Comparison of ENCODE assay signal across 20 mouse cellular contexts in genomic region chr17:86277032-86277798, GRCm38 (mm10).
DNase-seq lines count a peak whose midpoint lies in the region; ATAC-seq and TF ChIP-seq lines count a peak whose summit lies in the region.
"Had no signal": no experiment of that assay in that cellular context is flagged by ENCODE, and none has a peak within 500 bp of the region (broad histone marks: within the 10 kb centered on the region; RNA-seq: fewer than 3 reads in every experiment).

No protein-coding gene starts in this region.

- DNase-seq in gastrocnemius, adult 2 months, result peak; percentile 47
- DNase-seq in gastrocnemius, postnatal 14 days, result no peak
- no peak for DNase-seq in embryonic facial prominence, embryonic 10.5 days (ENCODE audit: low spot score)
- DNase-seq in cerebellum, adult 11-12 months, result no peak
- no peak for DNase-seq in left cerebral cortex, adult 9 months (ENCODE audit: low spot score in 2 of 2)
- DNase-seq in liver, embryonic 11.5 days (ENCODE audit: low spot score), result no peak
- DNase-seq: adrenal gland, postnatal 36 days; cerebellum, adult 11 months; forebrain, postnatal 0 days; heart, postnatal 4 days; kidney, adult 8-10 months; kidney, postnatal 14 days; thymus, adult 18-20 months; thymus, postnatal 4 days had no signal

- peak overlapping the region; percentile 59; the same call in 1 of the 2 replicates for H3K27ac ChIP-seq in gastrocnemius, adult 2 months
- H3K27ac ChIP-seq in embryonic facial prominence, embryonic 10.5 days (replicated peaks), result peak overlapping the region; percentile 44; the same call in 1 of the 2 replicates
- H3K27ac ChIP-seq in limb, embryonic 15.5 days, result peak overlapping the region; percentile 57
- no peak overlapping the region for H3K27ac ChIP-seq in liver, embryonic 11.5 days (ENCODE audit: low read depth, low read length)
- H3K27ac ChIP-seq: heart, embryonic 10.5 days; hindbrain, embryonic 14.5 days; liver, embryonic 14.5 days; midbrain, embryonic 12.5 days had no signal

- intact Hi-C loops in gastrocnemius, adult 2 months (cut with DNase I), result no loop called here
- intact Hi-C loops in gastrocnemius, postnatal 14 days (cut with DNase I; ENCODE audit: low total_unique reads), result no loop called here

- H3K4me2 ChIP-seq in limb, embryonic 15.5 days, result no peak overlapping the region
- H3K4me2 ChIP-seq in liver, embryonic 11.5 days, result no peak overlapping the region
- H3K4me2 ChIP-seq: hindbrain, embryonic 14.5 days; midbrain, embryonic 12.5 days had no signal

- H3K9ac ChIP-seq in limb, embryonic 15.5 days, result no peak overlapping the region
- H3K9ac ChIP-seq in liver, embryonic 11.5 days (ENCODE audit: low read depth, low read length), result no peak overlapping the region
- H3K9ac ChIP-seq: forebrain, postnatal 0 days; hindbrain, embryonic 14.5 days; liver, embryonic 14.5 days; midbrain, embryonic 12.5 days had no signal

- H3K9me3 ChIP-seq in embryonic facial prominence, embryonic 10.5 days, result no peaks in the 10 kb centered on the region
- no peaks in the 10 kb centered on the region for H3K9me3 ChIP-seq in limb, embryonic 15.5 days
- H3K9me3 ChIP-seq in liver, embryonic 11.5 days (ENCODE audit: control insufficient read depth, low read length), result no peaks in the 10 kb centered on the region
- H3K9me3 ChIP-seq: heart, embryonic 10.5 days; midbrain, embryonic 12.5 days had no signal

- H3K27me3 ChIP-seq in embryonic facial prominence, embryonic 10.5 days (replicated peaks; ENCODE audit: low read depth, poor library complexity, severe bottlenecking), result no peaks in the 10 kb centered on the region
- no peaks in the 10 kb centered on the region for H3K27me3 ChIP-seq in limb, embryonic 15.5 days
- no peaks in the 10 kb centered on the region for H3K27me3 ChIP-seq in liver, embryonic 11.5 days (replicated peaks; ENCODE audit: control insufficient read depth, insufficient read depth, low read length)
- H3K27me3 ChIP-seq: midbrain, embryonic 12.5 days had no signal

- 53% methylated on average over 8 of the region's 8 CpGs for WGBS in embryonic facial prominence, embryonic 10.5 days
- 35% methylated on average over 8 of the region's 8 CpGs for whole genome bisulfite sequencing in limb, embryonic 15.5 days
- 61% methylated on average over 8 of the region's 8 CpGs for WGBS in liver, embryonic 11.5 days

- H3K36me3 ChIP-seq in embryonic facial prominence, embryonic 10.5 days (replicated peaks), result no peaks in the 10 kb centered on the region
- H3K36me3 ChIP-seq in limb, embryonic 15.5 days, result no peaks in the 10 kb centered on the region
- H3K36me3 ChIP-seq in liver, embryonic 11.5 days (ENCODE audit: control insufficient read depth, insufficient read depth, low read length), result no peaks in the 10 kb centered on the region
- H3K36me3 ChIP-seq: heart, embryonic 10.5 days; midbrain, embryonic 12.5 days had no signal

- peaks cover 56% of the 10 kb centered on the region for H3K4me1 ChIP-seq in embryonic facial prominence, embryonic 10.5 days
- H3K4me1 ChIP-seq in limb, embryonic 15.5 days, result peaks cover 47% of the 10 kb centered on the region
- 0 out of 2 replicates have a peak, but pooled peaks cover 3% of the 10 kb centered on the region for H3K4me1 ChIP-seq in liver, embryonic 11.5 days (replicated peaks; ENCODE audit: control insufficient read depth, insufficient read depth, low read length)

- H3K4me3 ChIP-seq in gastrocnemius, adult 2 months, result no peak overlapping the region
- H3K4me3 ChIP-seq in embryonic facial prominence, embryonic 10.5 days, result no peak overlapping the region
- H3K4me3 ChIP-seq in limb, embryonic 15.5 days, result no peak overlapping the region
- H3K4me3 ChIP-seq in liver, embryonic 11.5 days (ENCODE audit: low read depth, low read length), result no peak overlapping the region
- H3K4me3 ChIP-seq: heart, embryonic 10.5 days; midbrain, embryonic 12.5 days had no signal

- ATAC-seq in granulocyte monocyte progenitor cell, adult 5-6 weeks (replicated peaks; ENCODE audit: poor library complexity, severe bottlenecking), result peak; percentile 66
- ATAC-seq in limb, embryonic 15.5 days (ENCODE audit: insufficient number of reproducible peaks, low FRiP score, low TSS enrichment, low read depth), result no peak
- no peak for ATAC-seq in liver, embryonic 11.5 days (replicated peaks; ENCODE audit: low FRiP score)
- ATAC-seq: forebrain, postnatal 0 days had no signal

- no peak for TF ChIP-seq CTCF in gastrocnemius, adult 2 months (IDR thresholded peaks at IDR 0.05)
